Mouse (Mus musculus): ENCODE results near the gene Preb.

The Preb gene

GRCm38 (mm10) chr5:30901860-30902259 lies 58.3 kb downstream of the Preb start:
- no peak for DNase-seq (ENCODE audit: low read depth, low spot score)

Measured in R1 (cell line).